Mouse (Mus musculus): Measurements from ENCODE around the gene Stxbp2.

DNA sequence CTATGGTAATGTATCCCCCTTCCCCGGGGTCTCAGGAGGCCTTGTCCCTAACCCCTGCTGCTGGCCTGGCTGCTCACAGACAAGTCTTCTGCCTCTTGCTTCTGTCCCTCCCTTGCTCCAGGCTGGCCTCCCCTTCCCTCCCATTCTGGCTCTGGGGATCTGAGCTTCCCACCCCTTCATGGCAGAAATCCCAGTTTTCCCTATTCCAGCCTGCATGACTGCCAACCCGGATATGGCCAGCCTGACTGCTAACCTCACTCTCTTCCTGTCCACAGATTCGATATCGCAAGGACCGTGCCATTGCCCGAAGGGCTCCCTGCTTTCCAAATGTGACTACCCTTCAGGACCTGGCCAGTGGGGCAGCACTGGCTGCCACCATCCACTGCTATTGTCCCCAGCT lies 30.4 kb upstream of the Stxbp2 start:
- TF ChIP-seq POLR2A (IDR thresholded peaks at IDR 0.05; ENCODE audit: extremely low read depth, insufficient read depth, low read length) = no peak
- no peak for TF ChIP-seq CTCF (IDR thresholded peaks at IDR 0.05; ENCODE audit: extremely low read depth, insufficient read depth, low read length)
